Mouse (Mus musculus) retina, embryonic 14.5 days (tissue): Measurements from ENCODE around the gene Art3.

ENCODE experiments used
- DNase-seq: peaks from one replicate; pipeline ENCODE4 v3.0.0-alpha.2; 2015; ENCODE audit warnings: low spot score

Gene Art3

DNA sequence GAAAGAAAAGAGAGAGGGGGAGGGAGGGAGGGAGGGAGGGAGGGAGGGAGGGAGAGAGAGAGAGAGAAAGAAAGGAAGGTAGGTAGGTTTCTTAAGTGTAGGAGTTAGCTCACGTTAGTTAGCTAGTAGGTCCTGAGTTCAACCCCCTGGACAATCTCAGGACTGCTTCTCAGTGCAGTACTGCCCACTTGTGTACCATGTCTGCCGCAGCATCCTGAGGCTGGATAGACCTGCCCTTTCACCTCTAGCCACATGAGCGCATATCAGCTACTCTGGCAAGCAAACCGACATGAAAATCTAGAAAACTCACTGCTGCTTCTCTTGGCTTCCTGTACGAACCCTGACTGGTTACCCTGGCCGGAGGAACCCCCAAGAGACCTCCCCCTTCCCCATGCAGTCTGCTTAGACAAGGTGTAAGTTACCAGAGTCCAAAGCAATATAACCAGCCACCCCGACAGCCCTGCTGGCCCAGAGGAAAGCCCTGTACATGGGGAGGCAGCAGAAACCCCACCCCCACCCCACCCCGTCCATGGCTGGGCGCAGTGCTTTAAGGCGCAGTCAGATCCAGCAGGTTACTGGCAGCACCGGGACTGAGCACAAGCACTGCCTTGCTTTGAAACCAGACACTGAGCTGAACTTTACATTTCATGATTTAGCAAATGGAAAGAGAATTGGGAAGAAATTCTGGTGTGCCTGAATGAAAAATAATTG lies 81.8 kb downstream of the Art3 start:
- DNase-seq, result no peak

DNA sequence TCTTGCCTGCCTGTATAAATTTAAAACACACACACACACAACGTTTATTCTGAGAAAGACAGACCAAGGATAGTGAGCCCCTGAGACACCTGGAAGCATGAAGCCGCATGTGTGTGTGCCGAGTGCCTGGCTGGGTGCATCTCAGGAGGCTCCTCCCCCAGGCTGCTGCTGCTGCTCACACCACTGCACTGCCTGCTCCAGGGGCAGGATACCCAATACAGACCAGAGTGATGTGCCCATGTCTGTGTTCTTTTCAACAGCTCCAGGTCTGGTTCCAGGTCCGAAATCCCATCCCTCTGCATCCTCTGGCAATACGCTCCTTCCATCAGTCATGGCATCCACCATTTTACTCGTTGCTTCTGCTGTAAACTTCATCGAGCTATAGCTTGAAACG lies 82.4 kb downstream of the Art3 start:
- DNase-seq, result no peak

DNA sequence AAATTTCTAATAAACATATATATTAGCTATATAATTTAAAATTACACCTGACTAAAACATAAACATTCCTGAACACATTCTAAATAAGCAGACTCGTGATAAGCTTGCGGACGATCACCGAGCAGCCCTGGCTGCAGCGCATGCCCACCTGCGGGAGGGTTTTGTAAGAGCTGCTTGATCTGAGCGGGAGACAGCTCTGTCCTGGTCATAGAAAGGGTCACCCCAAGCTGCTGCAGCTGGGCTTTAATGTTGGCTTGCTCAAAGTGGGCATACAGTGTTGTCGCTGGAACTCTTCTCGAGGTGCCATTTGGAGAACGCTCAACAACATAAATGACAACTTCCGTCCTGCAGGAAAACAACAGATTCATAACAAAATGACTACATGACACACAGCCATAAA lies 92.5 kb downstream of the Art3 start:
- no peak for DNase-seq

DNA sequence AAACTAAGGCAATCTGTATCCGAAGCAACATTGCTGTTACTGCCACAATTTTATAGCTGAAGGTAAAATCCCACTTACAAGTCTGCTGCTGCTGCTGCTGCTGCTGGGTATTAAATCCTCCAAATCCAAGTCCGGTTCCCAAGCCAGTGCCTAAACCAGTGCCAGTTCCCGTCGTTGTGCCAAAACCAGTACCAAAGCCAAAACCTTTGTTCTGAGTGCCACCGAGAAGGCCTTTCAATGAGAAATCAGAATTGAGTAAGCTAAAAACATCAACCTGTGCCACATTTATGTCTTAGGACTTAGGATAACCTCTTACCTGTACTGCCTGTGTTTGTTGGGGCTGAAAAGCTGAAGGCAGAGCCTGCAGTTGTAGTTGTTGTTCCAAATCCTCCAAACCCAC lies 99.1 kb downstream of the Art3 start:
- no peak for DNase-seq

DNA sequence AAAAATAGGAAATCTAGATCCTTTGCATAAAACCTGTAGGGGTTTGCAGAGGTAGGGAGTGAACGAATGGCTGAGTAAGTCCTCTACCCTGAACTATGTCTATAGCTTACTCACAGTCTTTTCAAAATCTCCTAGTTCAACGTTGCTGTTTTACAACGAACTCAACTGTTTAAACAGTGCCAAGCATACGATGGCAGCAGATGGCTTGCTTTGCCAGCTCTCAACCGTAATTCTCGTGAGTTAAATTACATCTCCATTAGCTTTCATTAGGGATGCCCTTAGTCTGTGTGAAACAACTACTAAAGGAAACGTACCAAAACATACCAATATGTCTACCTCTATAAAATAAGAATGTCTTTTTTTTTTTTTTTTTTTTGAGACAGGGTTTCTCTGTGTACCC lies 100.0 kb downstream of the Art3 start:
- no peak for DNase-seq

DNA sequence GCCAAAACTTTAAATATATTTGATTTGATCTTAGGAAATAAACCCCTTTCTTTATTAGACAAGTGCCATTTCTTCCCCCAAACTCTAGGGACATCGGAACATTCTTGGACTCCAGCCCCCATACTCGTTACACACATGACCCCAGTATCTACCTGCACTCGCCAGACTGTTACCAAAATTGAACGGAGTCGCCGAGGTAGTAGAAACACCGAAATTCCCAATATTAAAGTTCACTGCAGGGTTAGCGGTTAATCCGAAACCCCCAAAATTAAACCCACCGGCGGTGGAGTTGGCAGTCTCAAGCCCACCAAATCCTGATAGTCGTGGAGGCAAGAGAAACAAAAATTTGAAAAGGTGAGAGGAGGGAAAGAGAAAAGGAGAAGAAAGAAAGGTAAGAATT lies 102.4 kb downstream of the Art3 start:
- DNase-seq, result peak; percentile 13

DNA sequence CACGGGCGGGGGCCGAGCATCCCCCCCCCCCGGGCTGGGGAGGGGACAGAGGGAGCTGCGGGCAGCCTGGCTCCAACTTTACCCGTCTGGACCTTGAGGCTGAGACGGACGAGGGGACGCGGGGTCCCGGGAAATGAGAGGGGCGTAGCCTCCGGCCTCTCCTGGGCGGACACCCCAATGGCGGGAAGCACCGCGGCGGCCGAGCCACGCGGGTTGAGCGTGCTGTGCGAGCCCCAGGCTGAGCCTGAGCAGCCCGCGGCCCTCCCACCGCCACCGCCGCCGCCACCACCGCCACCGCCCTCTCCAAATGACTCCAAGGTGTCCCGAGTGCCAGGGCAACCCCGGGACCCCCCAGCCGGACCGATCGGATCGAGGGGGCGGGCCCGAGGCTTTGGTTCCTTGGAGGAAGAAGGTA lies 103.0 kb downstream of the Art3 start:
- DNase-seq, result peak; percentile 44

DNA sequence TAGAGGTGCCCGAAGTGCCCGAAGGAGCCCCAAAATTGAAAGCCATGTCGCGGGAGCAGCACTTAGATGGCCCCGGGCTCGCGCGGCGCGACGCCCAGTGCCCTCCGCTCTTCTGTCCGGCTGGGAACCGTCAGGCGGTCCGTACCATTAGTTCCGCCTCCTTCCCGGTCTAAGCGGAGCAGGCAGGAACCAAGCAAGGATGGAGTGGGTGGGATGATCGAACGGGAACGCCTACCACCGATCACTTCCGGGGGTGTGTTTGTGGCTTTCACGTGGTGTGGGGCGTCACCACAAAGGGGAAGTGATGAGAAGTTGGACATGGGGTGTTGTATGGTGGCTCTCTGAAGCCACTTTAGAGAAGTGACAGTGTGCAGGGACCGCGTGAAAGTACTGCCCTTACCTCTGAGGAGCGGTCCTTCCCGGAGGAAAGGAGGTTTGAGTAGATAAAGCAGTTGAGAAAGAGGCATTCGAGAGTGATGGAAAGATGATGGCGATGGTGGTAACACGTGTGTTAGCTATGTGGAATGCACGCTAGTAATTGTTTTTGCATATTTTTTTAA lies 103.5 kb downstream of the Art3 start, which contains the start of gene Nup54:
Gene Nup54, minus strand, starts transcription at position 195 of the 560 bp plus-strand sequence.
- DNase-seq, result peak; percentile 97

DNA sequence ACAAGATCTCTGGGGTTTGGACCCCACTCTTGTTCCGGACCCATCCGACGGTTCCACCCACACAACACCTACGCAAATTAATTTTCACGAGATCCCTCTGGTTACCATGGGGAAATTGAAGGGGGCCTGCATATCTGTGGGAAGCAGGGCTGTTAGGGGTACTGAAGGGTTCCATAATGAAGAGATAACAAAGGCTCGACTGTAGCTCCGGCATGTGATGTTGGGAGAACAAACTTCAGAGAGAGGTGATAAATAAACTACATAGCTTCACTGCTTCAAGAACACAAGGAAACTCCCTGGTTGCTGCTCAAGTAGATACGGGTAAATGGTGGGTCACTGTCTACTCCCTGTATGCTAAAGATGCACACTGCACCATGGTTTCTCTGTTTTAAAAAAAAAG lies 106.9 kb downstream of the Art3 start:
- no peak for DNase-seq

DNA sequence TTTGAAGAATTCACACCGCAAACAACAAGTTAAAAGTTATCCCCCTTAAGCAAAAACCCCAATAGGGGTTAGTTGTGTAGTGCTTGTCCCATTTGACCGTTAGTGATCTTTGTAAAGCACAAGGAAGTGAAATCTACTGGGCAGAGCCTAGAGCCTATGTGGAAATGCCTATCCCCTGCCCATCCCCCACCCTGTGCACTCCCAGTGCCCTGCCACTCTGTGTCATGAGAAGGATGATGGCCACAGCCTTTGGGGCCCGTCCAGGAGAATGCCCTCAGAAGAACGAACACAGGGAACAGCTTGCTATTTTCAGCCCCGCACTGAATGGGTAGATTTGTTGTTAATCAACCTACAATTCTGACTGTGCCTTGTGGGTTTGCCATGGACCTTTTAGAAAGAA lies 109.9 kb downstream of the Art3 start:
- DNase-seq, result no peak

DNA sequence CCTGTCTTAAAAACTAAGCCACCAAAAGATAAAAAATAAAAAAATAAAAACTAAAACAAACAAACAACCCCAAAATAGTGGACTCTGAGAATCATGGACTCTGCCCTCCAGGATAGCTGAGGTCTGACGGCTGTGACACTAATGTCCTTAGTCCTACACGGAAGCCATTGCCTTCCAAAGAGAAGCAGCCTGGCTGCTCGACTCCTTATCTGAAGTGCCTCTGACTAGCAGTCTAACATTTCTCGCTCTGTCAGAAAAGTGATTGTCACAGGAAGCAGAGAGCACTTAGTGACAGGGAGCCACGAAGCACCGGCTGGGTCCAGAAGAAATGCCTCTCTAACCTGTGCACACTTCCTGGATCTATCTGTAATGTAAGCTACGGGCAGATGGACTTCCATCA lies 111.3 kb downstream of the Art3 start:
- DNase-seq, result no peak

DNA sequence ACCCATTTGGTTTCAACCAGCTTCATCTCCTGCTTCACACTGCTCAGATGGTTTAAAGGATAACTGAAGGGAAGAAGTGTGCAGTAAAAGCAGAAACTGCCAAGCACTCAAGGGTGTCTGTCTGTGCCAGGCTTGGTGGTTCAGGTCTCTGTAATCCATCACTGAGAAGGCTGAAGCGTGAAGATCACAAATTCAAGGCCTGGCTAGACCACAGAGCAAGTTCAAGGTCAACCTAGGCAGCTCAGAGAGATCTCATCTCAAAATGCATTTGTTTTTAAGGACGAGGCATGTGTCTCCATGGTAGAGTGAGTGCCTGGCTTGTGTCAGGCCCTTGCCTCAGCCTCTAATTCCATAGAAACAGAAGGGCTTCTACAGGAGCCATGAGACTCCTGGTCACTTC lies 113.4 kb downstream of the Art3 start:
- no peak for DNase-seq

DNA sequence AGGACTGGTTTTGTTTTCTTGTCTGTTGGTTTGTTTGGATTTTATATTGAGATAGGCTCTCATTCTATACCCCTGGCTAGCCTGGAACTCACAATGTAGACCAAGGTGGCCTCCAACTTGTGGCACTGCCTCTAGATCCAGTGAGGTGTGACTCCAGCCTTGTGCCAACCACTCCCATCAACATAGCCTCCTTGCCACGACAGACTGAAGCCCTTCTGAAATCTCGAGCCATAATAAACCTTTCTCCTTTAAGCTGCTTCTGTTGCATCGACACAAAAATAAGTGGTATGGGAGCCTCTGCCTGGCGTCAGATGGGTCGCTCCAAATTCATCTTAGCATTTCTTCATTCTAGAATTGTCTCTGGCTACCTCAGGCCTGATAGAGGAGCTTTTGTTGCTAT lies 115.1 kb downstream of the Art3 start:
- DNase-seq, result no peak

DNA sequence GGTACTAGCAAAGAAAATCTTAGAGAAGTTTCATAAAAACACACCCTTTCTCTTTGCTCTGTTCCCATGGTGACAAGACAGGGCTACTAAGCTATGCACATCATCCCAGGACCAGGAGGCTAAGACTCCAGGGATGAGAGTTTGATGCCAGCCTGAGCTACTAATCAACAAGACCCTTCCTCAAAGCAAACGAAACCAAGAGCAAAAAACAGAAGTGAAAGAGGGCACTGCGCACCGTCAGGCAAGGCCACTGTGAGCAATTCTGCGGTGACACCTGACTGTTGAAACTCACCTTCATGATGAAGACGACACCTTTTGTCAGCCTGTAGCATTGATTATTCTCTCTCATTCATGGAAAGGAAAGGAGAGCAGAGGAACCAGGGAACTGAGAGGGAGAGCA lies 121.2 kb downstream of the Art3 start:
- no peak for DNase-seq

DNA sequence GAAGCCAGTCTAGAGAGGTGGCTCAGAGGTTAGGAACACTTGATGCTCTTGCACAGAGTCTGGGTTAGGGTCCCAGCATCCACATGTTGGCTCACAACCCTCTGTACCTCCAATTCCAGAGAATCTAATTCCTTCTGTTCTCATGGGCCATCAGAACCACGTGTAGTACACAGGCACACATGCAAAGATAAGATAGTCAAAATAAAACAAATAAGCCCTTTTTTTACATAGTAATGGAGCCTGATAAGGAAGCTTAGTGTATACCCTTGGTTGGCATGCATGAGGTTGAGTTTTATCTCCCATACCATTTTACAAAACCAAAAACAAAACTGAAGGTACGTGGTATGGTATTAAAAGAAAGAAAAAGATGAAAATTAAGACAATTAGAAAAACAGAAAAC lies 125.8 kb downstream of the Art3 start:
- no peak for DNase-seq

DNA sequence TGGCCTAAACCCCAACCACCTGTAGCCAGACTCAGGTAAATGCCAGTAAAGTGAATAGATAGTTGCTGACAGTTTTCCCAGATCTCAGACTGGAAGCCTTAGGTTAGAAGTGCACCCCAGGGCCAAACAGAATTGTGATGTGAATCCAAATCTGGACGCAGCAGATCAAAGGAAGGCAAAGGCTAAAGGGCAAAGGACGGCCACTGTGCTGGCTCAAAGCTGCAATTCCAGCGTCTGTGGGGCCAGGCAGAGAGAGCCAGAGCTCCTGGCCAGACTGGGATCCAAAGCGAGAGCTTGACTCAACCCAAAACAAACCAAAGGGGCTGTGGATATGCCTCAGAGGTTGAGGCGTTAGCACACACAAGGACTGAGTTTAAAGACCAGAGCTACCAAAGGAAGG lies 127.1 kb downstream of the Art3 start:
- no peak for DNase-seq

DNA sequence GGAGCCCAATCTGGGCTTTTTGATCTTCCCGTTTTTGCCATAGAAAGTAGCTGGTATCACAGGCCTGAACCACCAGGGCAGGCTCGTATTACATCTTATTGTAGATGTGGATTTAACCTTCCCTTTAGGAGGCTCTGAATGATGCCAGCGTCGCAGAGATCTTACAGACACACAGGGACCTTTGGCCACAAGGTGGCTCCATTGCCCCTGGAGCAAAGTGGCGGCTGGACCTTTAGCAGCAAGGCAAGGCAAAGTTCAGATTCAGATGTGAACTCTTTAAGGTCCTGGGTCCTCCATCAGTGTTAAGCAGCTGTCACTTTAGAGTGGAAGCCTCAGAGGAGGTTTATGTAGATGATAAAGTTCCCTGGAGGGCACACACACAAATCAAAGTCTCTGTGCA lies 129.7 kb downstream of the Art3 start:
- DNase-seq, result peak; percentile 75
